Mouse (Mus musculus) CH12.LX (cell line): ENCODE results near the gene Cfap300. TPM values are rescaled to one million over a fixed set of nuclear protein-coding genes. Genes with fewer than 3 reads are reported as not detected.
A peak's percentile ranks its signal among the peaks of the same experiment; 100 is the strongest.

Experiments used
- DNase-seq: peaks from one replicate; pipeline ENCODE4 v3.0.0-alpha.2; 2013; ENCODE audit errors: extremely low read depth
- H3K27ac ChIP-seq: 2 replicates; pipeline ENCODE4 v1.5.1; 2012; ENCODE audit warnings: low read depth, mild to moderate bottlenecking, control low read depth, moderate library complexity; ENCODE audit not compliant: insufficient read depth
- H3K27me3 ChIP-seq: replicated peaks from 2 replicates; pipeline ENCODE3; 2012; ENCODE audit warnings: inconsistent platforms
- H3K36me3 ChIP-seq, 2 experiments: replicated peaks in 1 of 2; 2 replicates each; pipeline versions ENCODE3 to v1.6.1; 2012; ENCODE audit warnings: inconsistent platforms in 1 of 2, low read length in 1 of 2, mild to moderate bottlenecking in 1 of 2, mixed read lengths in 1 of 2, moderate library complexity in 1 of 2; ENCODE audit not compliant: control insufficient read depth in 1 of 2, insufficient read depth in 1 of 2
- H3K4me1 ChIP-seq, 2 experiments: 2 replicates each; pipeline ENCODE4 v1.6.1; 2012; ENCODE audit warnings: inconsistent platforms in 1 of 2, moderate library complexity in 1 of 2; ENCODE audit not compliant: insufficient read depth in 2 of 2, control insufficient read depth in 1 of 2
- H3K4me2 ChIP-seq: 2 replicates; pipeline ENCODE4 v1.6.1; 2012; ENCODE audit warnings: low read depth, mild to moderate bottlenecking, control low read depth; ENCODE audit not compliant: poor library complexity, insufficient read depth, severe bottlenecking
- H3K4me3 ChIP-seq, 3 experiments: fragments of 150-350 bp in 1 of 3; sonication (generic) in 1 of 3; replicated peaks in 1 of 3; 2 replicates each; pipeline versions ENCODE3 to v1.5.1; 2011 to 2012; ENCODE audit warnings: low read depth in 2 of 3, low read length in 2 of 3, mild to moderate bottlenecking in 2 of 3, moderate library complexity in 2 of 3, control low read depth in 1 of 3, improper control_type of control experiment in 1 of 3, inconsistent platforms in 1 of 3, mixed read lengths in 1 of 3; ENCODE audit not compliant: poor library complexity in 1 of 3
- H3K79me2 ChIP-seq: replicated peaks from 2 replicates; pipeline ENCODE4 v1.6.1; 2012; ENCODE audit warnings: mild to moderate bottlenecking, moderate library complexity; ENCODE audit not compliant: control insufficient read depth, poor library complexity, insufficient read depth, severe bottlenecking; ENCODE audit errors: extremely low read depth
- H3K9ac ChIP-seq: 2 replicates; pipeline ENCODE4 v1.6.1; 2012; ENCODE audit warnings: low read depth, mild to moderate bottlenecking, control low read depth, moderate library complexity; ENCODE audit not compliant: insufficient read depth
- H3K9me3 ChIP-seq: replicated peaks from 2 replicates; pipeline ENCODE3; 2012; ENCODE audit warnings: low read length, inconsistent platforms, mixed read lengths
- BHLHE40 ChIP-seq: IDR thresholded peaks from 2 replicates; pipeline ENCODE4 v1.6.1; 2011; ENCODE audit warnings: mild to moderate bottlenecking, low read depth, low read length, improper control_type of control experiment
- CHD2 ChIP-seq: IDR thresholded peaks from 2 replicates; pipeline ENCODE4 v1.6.1; 2011; ENCODE audit warnings: low read length, improper control_type of control experiment
- CTCF ChIP-seq, 2 experiments: IDR thresholded peaks in 1 of 2; conservative IDR thresholded peaks in 1 of 2; 2 replicates each; pipeline ENCODE4 v1.5.1; 2011 to 2012; ENCODE audit warnings: low read depth in 2 of 2, low read length in 2 of 2, improper control_type of control experiment in 1 of 2, inconsistent platforms in 1 of 2, mild to moderate bottlenecking in 1 of 2, moderate library complexity in 1 of 2
- E2F4 ChIP-seq: IDR thresholded peaks from 2 replicates; pipeline ENCODE4 v1.6.1; 2011; ENCODE audit warnings: low read depth, low read length, improper control_type of control experiment; ENCODE audit not compliant: insufficient replicate concordance
- ELF1 ChIP-seq: IDR thresholded peaks from 2 replicates; pipeline ENCODE4 v1.6.1; 2014; ENCODE audit warnings: low read depth, mild to moderate bottlenecking, inconsistent platforms, low read length, improper control_type of control experiment
- ETS1 ChIP-seq: conservative IDR thresholded peaks from 2 replicates; pipeline ENCODE4 v1.6.1; 2012; ENCODE audit warnings: low read depth, mild to moderate bottlenecking, inconsistent platforms, low read length, improper control_type of control experiment, moderate library complexity
- HCFC1 ChIP-seq: IDR thresholded peaks from 2 replicates; pipeline ENCODE4 v1.6.1; 2012; ENCODE audit warnings: low read depth, mild to moderate bottlenecking, inconsistent platforms, low read length, improper control_type of control experiment
- IRF4 ChIP-seq: IDR thresholded peaks from 2 replicates; pipeline ENCODE4 v1.6.1; 2014; ENCODE audit warnings: low read depth, mild to moderate bottlenecking, inconsistent platforms, low read length, improper control_type of control experiment
- JUN ChIP-seq: IDR thresholded peaks from 2 replicates; pipeline ENCODE4 v1.6.1; 2011; ENCODE audit warnings: low read depth, mild to moderate bottlenecking, low read length, improper control_type of control experiment, moderate library complexity; ENCODE audit not compliant: insufficient read depth
- JUND ChIP-seq: conservative IDR thresholded peaks from 2 replicates; pipeline ENCODE4 v1.6.1; 2011; ENCODE audit warnings: low read depth, low read length, improper control_type of control experiment
- KAT2A ChIP-seq: IDR thresholded peaks from 2 replicates; pipeline ENCODE4 v1.6.1; 2012; ENCODE audit warnings: low read length, improper control_type of control experiment, inconsistent platforms; ENCODE audit not compliant: insufficient replicate concordance
- MAFK ChIP-seq: IDR thresholded peaks from 2 replicates; pipeline ENCODE4 v1.6.1; 2011; ENCODE audit warnings: low read length, improper control_type of control experiment; ENCODE audit not compliant: insufficient replicate concordance
- MAZ ChIP-seq: IDR thresholded peaks from 2 replicates; pipeline ENCODE4 v1.6.1; 2012; ENCODE audit warnings: low read depth, mild to moderate bottlenecking, inconsistent platforms, low read length, improper control_type of control experiment, moderate library complexity
- MEF2A ChIP-seq: IDR thresholded peaks from 2 replicates; pipeline ENCODE4 v1.6.1; 2014; ENCODE audit warnings: low read depth, mild to moderate bottlenecking, inconsistent platforms, low read length, improper control_type of control experiment, borderline replicate concordance
- MXI1 ChIP-seq: IDR thresholded peaks from 2 replicates; pipeline ENCODE4 v1.6.1; 2011; ENCODE audit warnings: mild to moderate bottlenecking, low read depth, low read length, improper control_type of control experiment
- MYC ChIP-seq: IDR thresholded peaks from 2 replicates; pipeline ENCODE4 v1.6.1; 2011; ENCODE audit warnings: low read depth, mild to moderate bottlenecking, improper control_type of control experiment, low read length
- NELFE ChIP-seq: IDR thresholded peaks from 2 replicates; pipeline ENCODE4 v1.6.1; 2011; ENCODE audit warnings: low read depth, low read length, improper control_type of control experiment
- PAX5 ChIP-seq: IDR thresholded peaks from 2 replicates; pipeline ENCODE4 v1.6.1; 2012; ENCODE audit warnings: low read length, inconsistent platforms, mixed read lengths
- POLR2A ChIP-seq: IDR thresholded peaks from 2 replicates; pipeline ENCODE4 v1.6.1; 2011; ENCODE audit warnings: low read depth, mild to moderate bottlenecking, improper control_type of control experiment, low read length
- POLR2AphosphoS2 ChIP-seq: IDR thresholded peaks from 2 replicates; pipeline ENCODE4 v1.6.1; 2011; ENCODE audit warnings: low read depth, low read length, improper control_type of control experiment
- RCOR1 ChIP-seq: conservative IDR thresholded peaks from 2 replicates; pipeline ENCODE4 v1.6.1; 2012; ENCODE audit warnings: low read depth, mild to moderate bottlenecking, inconsistent platforms, low read length, improper control_type of control experiment
- SMC3 ChIP-seq: IDR thresholded peaks from 2 replicates; pipeline ENCODE4 v1.6.1; 2011; ENCODE audit warnings: low read depth, low read length, improper control_type of control experiment
- TBP ChIP-seq: conservative IDR thresholded peaks from 2 replicates; pipeline ENCODE4 v1.6.1; 2011; ENCODE audit warnings: low read depth, low read length, improper control_type of control experiment
- UBTF ChIP-seq: IDR thresholded peaks from 2 replicates; pipeline ENCODE4 v1.6.1; 2012; ENCODE audit warnings: low read depth, mild to moderate bottlenecking, inconsistent platforms, low read length, improper control_type of control experiment, moderate library complexity
- USF1 ChIP-seq: IDR thresholded peaks from 2 replicates; pipeline ENCODE4 v1.6.1; 2014; ENCODE audit warnings: low read depth, mild to moderate bottlenecking, inconsistent platforms, low read length, improper control_type of control experiment
- USF2 ChIP-seq: conservative IDR thresholded peaks from 2 replicates; pipeline ENCODE4 v1.6.1; 2011; ENCODE audit warnings: low read depth, low read length, improper control_type of control experiment
- ZC3H11A ChIP-seq: IDR thresholded peaks from 2 replicates; pipeline ENCODE4 v1.6.1; 2012; ENCODE audit warnings: low read depth, mild to moderate bottlenecking, inconsistent platforms, low read length, improper control_type of control experiment
- ZKSCAN1 ChIP-seq: IDR thresholded peaks from 2 replicates; pipeline ENCODE4 v1.6.1; 2012; ENCODE audit warnings: low read depth, inconsistent platforms, low read length, improper control_type of control experiment, borderline replicate concordance
- ZMIZ1 ChIP-seq: IDR thresholded peaks from 2 replicates; pipeline ENCODE4 v1.6.1; 2012; ENCODE audit warnings: low read depth, mild to moderate bottlenecking, inconsistent platforms, low read length, improper control_type of control experiment
- ZNF384 ChIP-seq: IDR thresholded peaks from 2 replicates; pipeline ENCODE4 v1.6.1; 2012; ENCODE audit warnings: low read depth, low read length, improper control_type of control experiment, inconsistent platforms
- dilution Hi-C: fragments of 300-500 bp; cut with MboI; formaldehyde crosslinking; loops from 2 replicates; pipeline ENCODE4 v1.14.3; 2020; ENCODE audit warnings: low sequenced_read_pairs; ENCODE audit not compliant: extremely low pct_unique_long_range_greater_than_20kb, extremely low pct_ligation_motif_present
- in situ Hi-C: fragments of 300-500 bp; cut with MboI; formaldehyde crosslinking; loops from 3 replicates; pipeline ENCODE4 v1.14.3; 2019; ENCODE audit warnings: low sequenced_read_pairs, low pct_ligation_motif_present, low pct_unique_long_range_greater_than_20kb, mixed read lengths
- polyA plus RNA-seq: library from polyadenylated mRNA; unstranded; fragments of >175 nt; gene quantifications from 2 replicates; pipeline ENCODE4 v1.2.1, GENCODE M21; 2012; ENCODE audit warnings: low read depth; ENCODE audit not compliant: insufficient read length
- total RNA-seq, 2 experiments: library from RNA; depleted of rRNA; stranded (reverse); fragments of 300-350 nt in 1 of 2; fragments of >200 nt in 1 of 2; gene quantifications; 2 replicates each; pipeline ENCODE4 v1.2.3; 2012 to 2014

The Cfap300 gene
- total and polyA plus RNA-seq, 3 experiments, result 5.3 to 9.1 (median 5.5) TPM

DNA sequence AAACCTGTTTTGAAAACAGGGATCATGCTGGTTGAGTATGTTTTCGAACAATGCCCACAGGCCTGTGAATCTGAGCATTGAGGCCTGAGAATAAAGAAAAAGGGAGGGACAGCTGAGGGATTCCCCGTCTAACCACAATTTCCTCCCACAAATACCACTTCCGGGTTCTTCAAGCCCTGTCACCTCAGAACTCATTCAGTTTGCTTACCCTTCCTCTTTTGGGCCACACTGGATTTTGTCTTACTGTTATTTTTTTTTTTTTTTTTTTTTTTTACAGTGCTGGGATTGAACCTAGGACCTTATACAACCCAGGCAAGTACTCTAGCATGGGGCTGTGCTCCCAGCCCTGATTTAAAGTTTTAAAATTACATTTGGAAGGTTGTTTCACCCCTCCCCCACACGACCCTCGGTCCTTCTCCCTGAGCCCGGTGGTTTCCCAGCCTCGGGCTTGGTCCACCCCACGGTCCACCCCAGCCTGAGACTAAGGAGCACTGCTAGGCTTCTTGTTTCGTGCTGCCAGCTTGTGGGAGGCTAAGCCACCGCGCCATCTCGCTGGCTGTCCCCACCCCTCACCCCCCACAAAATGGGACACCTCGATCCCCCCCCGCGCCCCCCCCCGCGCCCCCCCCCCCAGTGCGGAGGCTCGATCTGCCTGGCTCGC is 25.2 kb downstream of the Cfap300 start (continued):
- TF ChIP-seq SMC3 (no peak), KAT2A (no peak), POLR2AphosphoS2 (no peak), ZC3H11A (no peak), ZMIZ1 (no peak), IRF4 (peak; percentile 83), USF2 (no peak), ELF1 (peak; percentile 86), MAZ (peak; percentile 83; the same call in 1 of the 2 replicates), JUN (no peak), E2F4 (no peak), ETS1 (peak; percentile 74), CHD2 (peak; percentile 89), MXI1 (no peak), MEF2A (peak; percentile 72), POLR2A (no peak), ZNF384 (peak; percentile 94), MAFK (peak; percentile 91), NELFE (no peak), UBTF (no peak; the same call in 1 of the 2 replicates)

DNA sequence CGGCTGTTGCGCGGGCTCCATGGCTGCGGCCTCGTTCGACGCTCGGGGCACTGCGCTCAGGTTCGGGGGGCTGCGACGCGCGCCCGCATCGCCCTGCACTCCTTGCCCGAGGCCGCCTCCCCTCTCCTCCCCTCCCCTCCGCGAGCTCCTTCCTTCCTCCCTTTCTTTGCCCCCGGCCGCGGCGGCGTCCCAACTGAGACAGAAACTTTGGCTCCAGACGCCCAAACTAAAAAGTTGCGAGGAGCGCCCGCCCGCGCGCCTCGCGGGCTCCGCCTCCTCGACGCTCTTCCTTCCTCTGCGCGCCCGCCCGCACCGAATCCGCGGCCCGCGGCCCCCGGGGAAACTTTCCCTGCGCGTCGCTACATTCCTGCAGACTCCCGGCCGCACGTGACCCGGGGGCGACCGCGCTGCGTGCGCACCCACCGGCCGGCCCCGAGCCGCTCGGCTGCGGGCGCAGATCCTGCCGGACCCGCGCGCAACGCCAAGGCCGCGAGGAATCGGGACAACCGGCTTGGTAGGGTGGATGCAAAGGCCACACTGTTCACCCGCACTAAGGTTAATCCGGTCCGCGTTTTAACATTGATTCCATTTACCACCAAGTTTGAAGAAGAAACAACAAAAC is 38.1 kb downstream of the Cfap300 start, which contains the start of gene Yap1:
Yap1 (minus strand) TSS at position 227 of the 622 bp plus-strand sequence.
- H3K4me2 ChIP-seq, result no peak within 1 kb of the TSS
- dilution Hi-C loops, result no loop called here
- no peaks in the 10 kb centered on the region for H3K27me3 ChIP-seq
- in situ Hi-C loops, result no loop called here
- H3K36me3 ChIP-seq, result no peaks in the 10 kb centered on the region
- TF ChIP-seq HCFC1, result no peak
- no peak for TF ChIP-seq ZKSCAN1
- TF ChIP-seq PAX5, result no peak
- TF ChIP-seq ETS1, result no peak
- TF ChIP-seq NELFE, result no peak
- TF ChIP-seq MEF2A, result no peak
- TF ChIP-seq ZMIZ1, result no peak
- TF ChIP-seq BHLHE40, result no peak
- TF ChIP-seq USF1, result no peak
- no peak for TF ChIP-seq RCOR1
- no peak for TF ChIP-seq CTCF (conservative IDR thresholded peaks at IDR 0.05 in 1 of 2, IDR thresholded peaks at IDR 0.05 in 1 of 2; ENCODE audit: low read depth in 2 of 2, low read length in 2 of 2)
- TF ChIP-seq IRF4, result no peak
- no peak for TF ChIP-seq MYC
- no peak for TF ChIP-seq TBP
- no peak for TF ChIP-seq JUND
- TF ChIP-seq MXI1, result no peak
- TF ChIP-seq CHD2, result no peak
- DNase-seq, result no peak
- no peak within 1 kb of the TSS for H3K9ac ChIP-seq
- H3K9me3 ChIP-seq, result peaks cover 15% of the 10 kb centered on the region
- H3K79me2 ChIP-seq, result no peaks in the 10 kb centered on the region
- no peak within 1 kb of the TSS for H3K4me3 ChIP-seq
- no peak within 1 kb of the TSS for H3K27ac ChIP-seq
- H3K4me1 ChIP-seq, result 0 out of 4 replicates have a peak, but pooled peaks cover 0 to 2% of the 10 kb centered on the region in 2 experiments
